Mouse (Mus musculus) T-helper 17 cell (primary cell): ENCODE measurements around the gene Pard3b.

Experiments used
- in situ Hi-C, 2 experiments: fragments of 300-600 bp; cut with MboI, MseI; formaldehyde crosslinking; loops; 1 replicate in 1 of 2; 2 replicates in 1 of 2; pipeline ENCODE4 v1.15.1; 2025; ENCODE audit warnings: high pct_unique_total_duplicates in 2 of 2

The Pard3b gene

DNA sequence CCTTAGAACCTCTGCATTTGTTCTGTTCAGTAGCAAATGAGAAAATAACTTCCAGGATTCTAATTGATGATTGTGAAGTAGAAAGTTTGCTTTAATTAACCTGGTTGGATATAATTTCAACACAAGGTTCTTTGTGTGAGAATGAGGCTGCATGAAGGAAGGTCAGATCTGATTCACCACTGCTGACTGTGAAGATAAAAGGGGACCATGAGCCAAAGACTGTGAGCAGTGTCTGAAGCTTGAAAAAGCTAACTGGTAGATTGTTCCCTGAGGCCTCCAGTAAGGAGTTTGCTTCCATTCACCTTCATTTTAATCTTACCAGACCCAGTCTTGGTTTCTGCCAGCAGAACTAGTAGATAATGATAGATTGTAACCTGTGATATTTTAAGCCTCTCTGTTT lies 108.9 kb downstream of the Pard3b start:
- in situ Hi-C loops: no loop called here

DNA sequence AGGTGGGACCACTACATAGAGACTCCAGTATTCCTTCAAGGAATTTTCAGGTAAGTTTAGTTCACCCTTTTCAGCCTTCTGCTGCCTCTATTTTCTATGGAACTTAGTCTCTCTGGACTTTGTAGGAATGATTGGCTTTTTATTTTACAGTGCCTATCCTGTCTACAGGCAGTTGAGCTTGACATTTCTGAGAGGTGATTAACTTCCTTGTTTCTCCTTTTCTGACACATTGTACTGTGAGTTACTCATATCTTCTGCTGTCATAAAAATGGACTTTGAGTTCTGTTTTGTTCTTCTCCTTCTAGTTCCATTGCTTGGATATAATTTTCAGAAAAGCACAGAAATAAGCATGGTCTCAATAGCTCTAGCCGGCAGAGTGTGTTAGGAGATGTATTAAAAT lies 112.4 kb downstream of the Pard3b start:
- in situ Hi-C loops: no loop called here

DNA sequence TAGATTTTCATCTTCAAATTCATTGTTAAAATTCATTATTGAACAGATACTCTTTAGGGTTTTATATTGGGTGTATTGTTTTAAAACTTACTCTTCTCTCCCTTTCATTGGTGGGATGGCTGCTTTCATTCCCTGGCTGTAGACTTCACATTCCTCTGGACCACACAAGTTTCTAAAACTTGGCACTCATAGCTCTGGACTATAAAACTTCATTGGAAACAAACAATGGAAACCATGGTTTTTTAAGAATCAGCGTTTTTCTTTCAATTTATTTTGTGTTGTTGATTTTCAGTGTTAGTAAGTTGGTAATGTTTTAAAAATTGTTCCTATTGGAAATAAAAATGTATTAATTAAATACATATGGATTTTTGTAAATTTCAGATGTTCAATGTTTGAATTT lies 118.1 kb downstream of the Pard3b start:
- in situ Hi-C loops: no loop called here

DNA sequence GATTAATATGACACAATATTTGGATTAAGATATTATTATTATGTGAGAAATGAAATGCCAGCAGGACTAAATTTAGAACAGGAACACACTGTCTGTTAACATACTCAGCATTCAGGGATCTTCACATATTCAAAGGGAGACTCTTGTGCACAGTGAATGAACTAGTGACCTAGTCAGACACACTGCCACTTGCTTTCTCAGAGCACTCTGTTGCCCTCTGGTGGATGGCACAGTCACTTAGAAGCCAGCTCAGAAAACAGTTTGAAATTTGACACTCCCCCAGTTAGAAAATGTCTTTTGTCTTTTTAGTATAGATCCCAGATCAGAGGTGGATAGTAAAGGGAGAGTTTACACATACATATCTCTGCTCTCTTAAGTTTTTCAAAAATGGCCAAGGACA lies 132.6 kb downstream of the Pard3b start:
- in situ Hi-C loops: loop anchor here (5.0 kb wide), 3 partner anchors 394 to 589 kb away; no protein-coding TSS in a partner anchor

DNA sequence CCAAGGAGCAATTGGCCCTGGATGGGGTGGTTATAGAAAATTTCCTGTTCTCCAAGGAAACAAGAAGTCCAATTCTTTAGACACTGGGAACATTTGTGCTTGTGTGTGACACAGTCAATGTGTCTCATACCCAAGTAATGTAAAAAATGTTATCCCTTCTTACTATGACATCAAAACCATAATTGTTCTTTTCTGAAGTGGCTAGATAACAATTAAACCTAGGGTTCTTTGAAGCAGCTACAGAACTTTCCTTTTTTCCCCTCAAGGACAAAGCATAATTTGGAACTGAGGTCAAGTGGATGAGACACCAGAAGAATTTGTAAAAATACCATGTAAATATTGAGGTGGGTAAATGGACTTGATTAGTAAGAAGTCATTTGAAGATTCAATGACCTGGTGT lies 140.1 kb downstream of the Pard3b start:
- in situ Hi-C loops: no loop called here

GRCm38 (mm10) chr1:61779906-61780305 lies 141.3 kb downstream of the Pard3b start:
- in situ Hi-C loops: no loop called here

GRCm38 (mm10) chr1:61796296-61796695 lies 157.7 kb downstream of the Pard3b start:
- in situ Hi-C loops: no loop called here

DNA sequence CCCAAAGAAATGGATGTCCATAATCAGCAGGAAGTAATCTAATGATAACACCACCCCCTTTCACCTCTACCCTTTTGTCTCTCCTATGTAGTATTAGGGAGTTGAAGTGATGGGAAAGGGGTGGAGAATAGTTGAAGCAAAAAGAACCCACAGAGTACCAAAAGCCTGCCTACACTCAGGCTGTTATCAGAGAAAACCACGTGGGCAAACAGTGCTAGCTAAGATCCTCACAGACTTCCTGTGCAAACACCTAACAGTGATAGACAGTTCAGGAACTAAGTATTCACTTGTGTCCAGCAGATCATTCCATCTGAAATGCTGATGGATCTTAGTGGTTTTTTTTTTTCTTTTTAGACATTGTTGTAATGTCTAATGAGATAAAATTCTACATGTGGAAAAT lies 181.6 kb downstream of the Pard3b start:
- in situ Hi-C loops: no loop called here

DNA sequence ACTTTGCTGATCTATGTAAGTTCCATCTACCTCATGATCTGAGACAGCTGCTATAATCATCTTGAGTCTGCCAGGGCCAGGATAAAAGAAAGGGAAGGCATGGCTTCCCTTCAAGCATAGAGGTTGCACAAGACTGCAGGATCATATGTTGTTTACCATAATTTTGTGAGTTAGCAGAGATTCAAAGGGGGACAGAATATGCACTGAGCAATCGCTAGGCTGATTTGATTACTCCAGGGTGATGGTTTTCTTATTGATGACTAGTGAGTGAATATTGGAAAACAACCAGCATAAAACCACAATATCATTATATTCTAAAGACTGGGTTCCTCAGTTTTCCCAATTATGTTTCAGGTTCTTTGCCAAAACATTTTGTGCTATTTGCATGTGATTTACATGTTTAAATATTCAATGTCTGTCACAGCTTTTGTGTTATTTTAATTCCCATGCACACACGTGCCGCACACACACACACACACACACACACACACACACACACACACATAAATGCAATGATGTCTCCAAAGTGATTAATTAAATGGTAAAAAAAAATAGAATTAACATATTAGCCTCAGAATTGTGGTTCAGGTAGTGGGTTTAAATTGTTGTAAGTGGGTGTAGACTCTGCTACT lies 187.1 kb downstream of the Pard3b start:
- in situ Hi-C loops: no loop called here

DNA sequence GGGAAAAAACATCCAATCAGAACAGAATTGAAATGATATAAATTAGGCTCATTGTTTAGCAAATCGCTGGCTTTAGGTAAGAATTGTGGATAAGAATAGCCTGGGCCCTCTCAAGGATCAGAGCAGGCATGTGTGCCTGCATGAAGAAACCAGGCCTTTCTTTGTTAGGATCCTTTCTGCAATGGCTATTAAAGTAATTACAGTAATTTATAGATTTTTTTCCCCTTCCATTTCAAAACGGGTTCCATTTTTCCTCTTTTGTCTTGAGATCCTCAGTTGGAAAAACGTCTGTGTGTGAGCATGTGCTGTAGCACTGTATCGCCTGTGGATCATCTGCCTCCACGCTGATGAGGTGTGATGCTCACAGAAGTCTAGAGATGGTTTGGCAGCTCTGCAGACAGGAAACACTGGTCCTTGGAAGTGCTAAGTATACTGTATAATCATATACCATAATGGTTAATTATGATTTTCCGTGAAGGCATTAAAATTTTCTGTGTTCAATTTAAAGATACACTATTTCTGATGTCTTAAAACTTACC lies 198.5 kb downstream of the Pard3b start:
- in situ Hi-C loops: no loop called here

GRCm38 (mm10) chr1:61846606-61847005 lies 208.0 kb downstream of the Pard3b start:
- in situ Hi-C loops: no loop called here

GRCm38 (mm10) chr1:61849029-61849714 lies 210.5 kb downstream of the Pard3b start:
- in situ Hi-C loops: no loop called here

DNA sequence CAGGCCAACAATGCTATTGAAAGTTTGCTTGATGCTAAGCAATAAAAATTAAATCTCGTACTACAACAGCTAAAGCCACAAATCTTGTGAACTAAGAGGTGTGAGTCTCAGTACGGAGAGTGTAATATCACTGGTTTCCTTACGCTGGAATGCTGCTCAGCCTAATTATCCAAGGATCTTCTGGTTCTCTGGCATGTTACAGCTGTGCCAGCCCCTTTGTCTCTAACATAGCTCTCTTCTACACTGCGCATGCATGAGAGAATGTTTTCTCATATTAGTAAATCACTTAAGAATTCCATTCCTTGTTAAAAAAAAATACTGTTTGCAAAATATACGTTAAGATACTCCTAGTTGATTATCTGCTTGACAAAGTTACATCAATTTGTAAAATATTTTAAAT lies 211.8 kb downstream of the Pard3b start:
- in situ Hi-C loops: no loop called here

GRCm38 (mm10) chr1:61851176-61851575 lies 212.6 kb downstream of the Pard3b start:
- in situ Hi-C loops: no loop called here

GRCm38 (mm10) chr1:61867286-61868082 lies 228.9 kb downstream of the Pard3b start:
- in situ Hi-C loops: no loop called here

DNA sequence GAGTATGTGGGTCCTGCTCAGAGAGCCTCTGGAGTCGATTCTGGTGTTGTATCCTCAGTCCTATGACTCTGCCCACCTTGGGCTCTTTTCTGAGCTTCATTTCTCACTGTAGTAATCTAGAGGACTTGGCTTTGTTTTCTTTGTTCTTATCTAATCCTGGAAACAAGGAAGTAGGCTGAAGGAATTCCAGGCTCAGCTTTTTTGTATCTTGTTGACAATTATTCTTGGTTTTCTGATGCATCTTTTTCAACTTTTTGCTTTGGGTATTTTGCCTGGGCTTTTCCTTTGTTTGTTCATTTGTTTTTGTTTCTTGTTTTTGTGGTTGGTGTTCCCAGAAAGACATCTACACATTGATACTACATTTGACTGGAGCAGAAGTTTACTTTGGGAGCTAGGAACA lies 236.3 kb downstream of the Pard3b start:
- in situ Hi-C loops: no loop called here

GRCm38 (mm10) chr1:61879706-61880470 lies 241.3 kb downstream of the Pard3b start:
- in situ Hi-C loops: no loop called here

GRCm38 (mm10) chr1:61896048-61896447 lies 257.4 kb downstream of the Pard3b start:
- in situ Hi-C loops: no loop called here

- in situ Hi-C loops: no loop called here
Observed at GRCm38 (mm10) chr1:61903271-61904007, 264.8 kb downstream of the Pard3b start.

- in situ Hi-C loops: no loop called here
Observed at GRCm38 (mm10) chr1:61904036-61904435, 265.4 kb downstream of the Pard3b start.

DNA sequence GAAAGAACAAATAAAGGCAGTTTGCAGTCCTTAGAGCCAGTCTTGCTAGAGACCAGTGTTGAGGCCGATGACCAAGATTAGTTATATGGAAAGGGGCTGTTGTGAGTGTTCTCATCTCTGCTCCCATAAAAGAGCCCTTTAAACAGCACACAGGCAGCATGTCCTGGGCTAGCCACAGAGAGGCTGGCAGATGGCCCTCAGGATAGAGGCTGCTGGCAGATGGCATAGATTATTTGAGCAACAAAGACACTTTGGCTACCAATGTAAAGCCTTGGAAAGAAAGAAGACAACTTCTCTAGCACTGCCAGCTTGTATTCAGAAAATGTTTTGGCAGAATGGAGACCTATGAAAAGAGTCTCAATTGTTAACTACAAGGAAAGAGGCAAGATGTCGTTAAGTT lies 274.3 kb downstream of the Pard3b start:
- in situ Hi-C loops: no loop called here
